Mouse (Mus musculus) forelimb bud, embryonic 11.5 days (tissue): ENCODE results near the gene Nkg7.
"Not testable (repeated sequence)": the region's sequence is repeated elsewhere in the genome, so short reads cannot be mapped to it uniquely, and the experiment has no call there.

Experiments used
- DNase-seq: peaks from one replicate; pipeline ENCODE4 v3.0.0-alpha.2; 2012; ENCODE audit warnings: low read depth, low spot score

The Nkg7 gene

GRCm38 (mm10) chr7:43436341-43437255 lies at the start of gene Nkg7:
Gene Nkg7 (plus strand): TSS chr7:43437073.
- no peak for DNase-seq

GRCm38 (mm10) chr7:43392349-43393121 lies 44.3 kb upstream of the Nkg7 start:
- DNase-seq, result no peak

- DNase-seq, result no peak
Observed at GRCm38 (mm10) chr7:43399501-43399900, 37.4 kb upstream of the Nkg7 start.

- no peak for DNase-seq
Observed at GRCm38 (mm10) chr7:43402718-43403117, 34.2 kb upstream of the Nkg7 start.

- no peak for DNase-seq
Observed at GRCm38 (mm10) chr7:43407573-43407972, 29.3 kb upstream of the Nkg7 start.

- no peak for DNase-seq
Observed at GRCm38 (mm10) chr7:43408131-43408553, 28.7 kb upstream of the Nkg7 start, which contains the start of gene Siglecg. Gene Siglecg (plus strand): TSS chr7:43408204.

- no peak for DNase-seq
Observed at GRCm38 (mm10) chr7:43409084-43409483, 27.8 kb upstream of the Nkg7 start.

- not testable (repeated sequence) for DNase-seq
Observed at GRCm38 (mm10) chr7:43411724-43412123, 25.1 kb upstream of the Nkg7 start.

- no peak for DNase-seq
Observed at GRCm38 (mm10) chr7:43417298-43417697, 19.6 kb upstream of the Nkg7 start.

- peak; percentile 76 for DNase-seq
Observed at GRCm38 (mm10) chr7:43422995-43423617, 13.8 kb upstream of the Nkg7 start.

GRCm38 (mm10) chr7:43423991-43424625 lies 12.8 kb upstream of the Nkg7 start:
- DNase-seq, result no peak

GRCm38 (mm10) chr7:43427406-43427805 lies 9.5 kb upstream of the Nkg7 start, which contains the start of gene Lim2:
Gene Lim2 (plus strand): TSS chr7:43427670.
- DNase-seq, result no peak

- DNase-seq, result no peak
Observed at GRCm38 (mm10) chr7:43429500-43429899, 7.4 kb upstream of the Nkg7 start.

GRCm38 (mm10) chr7:43432891-43433290 lies 4.0 kb upstream of the Nkg7 start:
- no peak for DNase-seq

- DNase-seq, result no peak
Observed at GRCm38 (mm10) chr7:43434676-43435075, 2.2 kb upstream of the Nkg7 start.

- no peak for DNase-seq
Observed at GRCm38 (mm10) chr7:43438611-43439010, 1.7 kb downstream of the Nkg7 start.

- DNase-seq, result no peak
Observed at GRCm38 (mm10) chr7:43440482-43440881, 3.6 kb downstream of the Nkg7 start, which contains the start of gene Cldnd2. Gene Cldnd2 (plus strand): TSS chr7:43440782.

GRCm38 (mm10) chr7:43441071-43441470 lies 4.2 kb downstream of the Nkg7 start:
- DNase-seq, result no peak

GRCm38 (mm10) chr7:43442684-43443083 lies 5.8 kb downstream of the Nkg7 start:
- DNase-seq, result no peak

GRCm38 (mm10) chr7:43443126-43443916 lies 6.4 kb downstream of the Nkg7 start:
- DNase-seq, result peak; percentile 59

GRCm38 (mm10) chr7:43443917-43444293 lies 7.0 kb downstream of the Nkg7 start, which contains the start of the genes Etfb and Gm45233:
Gene Etfb (plus strand): TSS chr7:43444083.
Gene Gm45233 (plus strand): TSS chr7:43444128.
- peak; percentile 96 for DNase-seq
